Mouse (Mus musculus): ENCODE results near the gene Cep112. TPM values are rescaled to one million over a fixed set of nuclear protein-coding genes. Genes with fewer than 3 reads are reported as not detected.

Gene Cep112
- polyA plus RNA-seq, 1 experiment: 0.43 TPM

DNA sequence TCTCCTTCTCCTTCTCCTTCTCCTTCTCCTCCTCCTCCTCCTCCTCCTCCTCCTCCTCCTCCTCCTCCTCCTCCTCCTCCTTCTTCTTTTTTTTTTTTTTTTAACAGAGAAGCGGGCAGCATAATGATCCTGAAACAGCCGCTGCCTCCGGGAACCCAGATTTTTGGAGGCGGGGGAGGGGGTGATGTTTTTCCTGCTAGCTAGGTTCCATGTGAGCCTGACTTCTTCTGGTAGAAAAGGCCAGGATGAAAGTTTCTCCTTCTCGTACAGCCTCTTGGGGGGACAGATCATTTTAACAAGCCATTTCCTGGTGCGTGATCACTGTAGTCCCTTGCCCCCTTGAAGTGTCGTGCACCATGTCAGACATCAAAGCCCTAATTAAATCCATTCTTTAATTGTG, 467.4 kb downstream of the Cep112 start:
- Histone ChIP-seq H3K4me3 (no peak overlapping the region), H3K4me2 (ENCODE audit: low read depth) (no peak overlapping the region), H3K27me3 (ENCODE audit: control insufficient read depth, insufficient read depth, insufficient read length) (no peaks in the 10 kb centered on the region), H3K79me2 (ENCODE audit: control insufficient read depth, insufficient read depth) (no peaks in the 10 kb centered on the region), H3K36me3 (ENCODE audit: control insufficient read depth, insufficient read depth) (no peaks in the 10 kb centered on the region), H3ac (ENCODE audit: control insufficient read depth, insufficient read length) (no peak overlapping the region)
- TF ChIP-seq E2F4 (IDR thresholded peaks at IDR 0.05; ENCODE audit: insufficient read depth): no peak
- no peak for TF ChIP-seq CEBPB (IDR thresholded peaks at IDR 0.05; ENCODE audit: insufficient read depth, poor library complexity, severe bottlenecking)
- no peak for TF ChIP-seq REST (IDR thresholded peaks at IDR 0.05; ENCODE audit: insufficient read depth, insufficient read length)
- no peak for TF ChIP-seq POLR2A (IDR thresholded peaks at IDR 0.05; ENCODE audit: insufficient read length, low read depth)
- TF ChIP-seq MYOD1 (IDR thresholded peaks at IDR 0.05; ENCODE audit: control insufficient read depth in 1 of 3, insufficient read length in 2 of 3, low read depth in 2 of 3): no peak

GRCm38 (mm10) chr11:108893232-108893790, 468.3 kb downstream of the Cep112 start:
- Histone ChIP-seq H3K36me3 (ENCODE audit: control insufficient read depth, insufficient read depth) (no peaks in the 10 kb centered on the region), H3K4me3 (no peak overlapping the region), H3K4me2 (ENCODE audit: low read depth) (no peak overlapping the region), H3K79me2 (ENCODE audit: control insufficient read depth, insufficient read depth) (no peaks in the 10 kb centered on the region), H3K27me3 (ENCODE audit: control insufficient read depth, insufficient read depth, insufficient read length) (no peaks in the 10 kb centered on the region), H3ac (ENCODE audit: control insufficient read depth, insufficient read length) (no peak overlapping the region)
- TF ChIP-seq TCF3 (IDR thresholded peaks at IDR 0.05; ENCODE audit: insufficient read length, low read depth) (no peak), SRF (IDR thresholded peaks at IDR 0.05; ENCODE audit: control insufficient read depth, insufficient read length, low read depth) (no peak), REST (IDR thresholded peaks at IDR 0.05; ENCODE audit: insufficient read depth, insufficient read length) (no peak), E2F4 (IDR thresholded peaks at IDR 0.05; ENCODE audit: insufficient read depth) (no peak), CEBPB (IDR thresholded peaks at IDR 0.05; ENCODE audit: insufficient read depth, poor library complexity, severe bottlenecking) (no peak), MYOG (IDR thresholded peaks at IDR 0.05; ENCODE audit: control insufficient read depth in 1 of 3, insufficient read depth in 1 of 3, insufficient read length in 2 of 3, low read depth in 2 of 3) (no peak)

- Histone ChIP-seq H3K27me3 (ENCODE audit: control insufficient read depth, insufficient read depth, insufficient read length) (no peaks in the 10 kb centered on the region), H3ac (ENCODE audit: control insufficient read depth, insufficient read length) (no peak overlapping the region), H3K79me2 (ENCODE audit: control insufficient read depth, insufficient read depth) (no peaks in the 10 kb centered on the region), H3K4me2 (ENCODE audit: low read depth) (no peak overlapping the region), H3K4me3 (no peak overlapping the region), H3K36me3 (ENCODE audit: control insufficient read depth, insufficient read depth) (no peaks in the 10 kb centered on the region)
- no peak for TF ChIP-seq POLR2A (IDR thresholded peaks at IDR 0.05; ENCODE audit: insufficient read length, low read depth)
- TF ChIP-seq CEBPB (IDR thresholded peaks at IDR 0.05; ENCODE audit: insufficient read depth, poor library complexity, severe bottlenecking): no peak
- TF ChIP-seq MAX (IDR thresholded peaks at IDR 0.05; ENCODE audit: low read depth): no peak
- no peak for TF ChIP-seq SRF (IDR thresholded peaks at IDR 0.05; ENCODE audit: control insufficient read depth, insufficient read length, low read depth)
- no peak for TF ChIP-seq USF1 (IDR thresholded peaks at IDR 0.05; ENCODE audit: low read depth)
- no peak for TF ChIP-seq TCF3 (IDR thresholded peaks at IDR 0.05; ENCODE audit: insufficient read length, low read depth)
- TF ChIP-seq TCF12 (IDR thresholded peaks at IDR 0.05; ENCODE audit: insufficient read depth, poor library complexity, severe bottlenecking): no peak
- TF ChIP-seq MYOG (IDR thresholded peaks at IDR 0.05; ENCODE audit: control insufficient read depth in 1 of 3, insufficient read depth in 1 of 3, insufficient read length in 2 of 3, low read depth in 2 of 3): no peak
- no peak for TF ChIP-seq REST (IDR thresholded peaks at IDR 0.05; ENCODE audit: insufficient read depth, insufficient read length)
- TF ChIP-seq POLR2AphosphoS2 (IDR thresholded peaks at IDR 0.05; ENCODE audit: insufficient read length, low read depth): no peak
- no peak for TF ChIP-seq MYOD1 (IDR thresholded peaks at IDR 0.05; ENCODE audit: control insufficient read depth in 1 of 3, insufficient read length in 2 of 3, low read depth in 2 of 3)
- TF ChIP-seq E2F4 (IDR thresholded peaks at IDR 0.05; ENCODE audit: insufficient read depth): no peak
Observed at GRCm38 (mm10) chr11:108893855-108894510, 469.0 kb downstream of the Cep112 start.

- H3K4me2 ChIP-seq (ENCODE audit: low read depth): no peak overlapping the region
- no peaks in the 10 kb centered on the region for H3K36me3 ChIP-seq (ENCODE audit: control insufficient read depth, insufficient read depth)
- H3K27me3 ChIP-seq (ENCODE audit: control insufficient read depth, insufficient read depth, insufficient read length): no peaks in the 10 kb centered on the region
- no peaks in the 10 kb centered on the region for H3K79me2 ChIP-seq (ENCODE audit: control insufficient read depth, insufficient read depth)
- no peak overlapping the region for H3K4me3 ChIP-seq
- TF ChIP-seq TCF12 (IDR thresholded peaks at IDR 0.05; ENCODE audit: insufficient read depth, poor library complexity, severe bottlenecking) (no peak), TCF3 (IDR thresholded peaks at IDR 0.05; ENCODE audit: insufficient read length, low read depth) (no peak), POLR2A (IDR thresholded peaks at IDR 0.05; ENCODE audit: insufficient read length, low read depth) (no peak), USF1 (IDR thresholded peaks at IDR 0.05; ENCODE audit: low read depth) (no peak), CEBPB (IDR thresholded peaks at IDR 0.05; ENCODE audit: insufficient read depth, poor library complexity, severe bottlenecking) (no peak), REST (IDR thresholded peaks at IDR 0.05; ENCODE audit: insufficient read depth, insufficient read length) (no peak), MAX (IDR thresholded peaks at IDR 0.05; ENCODE audit: low read depth) (no peak), MYOD1 (IDR thresholded peaks at IDR 0.05; ENCODE audit: control insufficient read depth in 1 of 3, insufficient read length in 2 of 3, low read depth in 2 of 3) (no peak), E2F4 (IDR thresholded peaks at IDR 0.05; ENCODE audit: insufficient read depth) (no peak), MYOG (IDR thresholded peaks at IDR 0.05; ENCODE audit: control insufficient read depth in 1 of 3, insufficient read depth in 1 of 3, insufficient read length in 2 of 3, low read depth in 2 of 3) (no peak), POLR2AphosphoS2 (IDR thresholded peaks at IDR 0.05; ENCODE audit: insufficient read length, low read depth) (no peak), SRF (IDR thresholded peaks at IDR 0.05; ENCODE audit: control insufficient read depth, insufficient read length, low read depth) (no peak)
- no peak overlapping the region for H3ac ChIP-seq (ENCODE audit: control insufficient read depth, insufficient read length)
Observed at GRCm38 (mm10) chr11:108897034-108897433, 472.0 kb downstream of the Cep112 start.

GRCm38 (mm10) chr11:108898063-108898462, 473.1 kb downstream of the Cep112 start:
- no peak for TF ChIP-seq TCF3 (IDR thresholded peaks at IDR 0.05; ENCODE audit: insufficient read length, low read depth)
- TF ChIP-seq SRF (IDR thresholded peaks at IDR 0.05; ENCODE audit: control insufficient read depth, insufficient read length, low read depth): no peak
- no peak for TF ChIP-seq REST (IDR thresholded peaks at IDR 0.05; ENCODE audit: insufficient read depth, insufficient read length)
- no peak for TF ChIP-seq MYOG (IDR thresholded peaks at IDR 0.05; ENCODE audit: control insufficient read depth in 1 of 3, insufficient read depth in 1 of 3, insufficient read length in 2 of 3, low read depth in 2 of 3)
- Histone ChIP-seq H3K79me2 (ENCODE audit: control insufficient read depth, insufficient read depth) (no peaks in the 10 kb centered on the region), H3K4me2 (ENCODE audit: low read depth) (no peak overlapping the region), H3K27me3 (ENCODE audit: control insufficient read depth, insufficient read depth, insufficient read length) (no peaks in the 10 kb centered on the region), H3K36me3 (ENCODE audit: control insufficient read depth, insufficient read depth) (no peaks in the 10 kb centered on the region), H3K4me3 (no peak overlapping the region), H3ac (ENCODE audit: control insufficient read depth, insufficient read length) (no peak overlapping the region)
